Mouse (Mus musculus) forebrain, embryonic 10.5 days (tissue): ENCODE measurements at regions not wholly inside any gene's neighbourhood (a gene's known extent, or its start where the extent isn't known, plus 50 kb on each side); places are given as distances from the start of the nearest gene placed in this dataset.

Source experiments
- DNase-seq: peaks from one replicate; pipeline ENCODE4 v3.0.0-alpha.2; 2017; ENCODE audit warnings: low spot score; ENCODE audit errors: extremely low spot score
- H3K27ac ChIP-seq: fragments of 300-500 bp; sonication (generic); 2 replicates; pipeline ENCODE4 v1.5.1; 2016; ENCODE audit warnings: mild to moderate bottlenecking
- H3K27me3 ChIP-seq: fragments of 300-500 bp; sonication (generic); 2 replicates; pipeline ENCODE4 v1.6.1; 2016; ENCODE audit warnings: mild to moderate bottlenecking; ENCODE audit not compliant: poor library complexity, severe bottlenecking
- H3K36me3 ChIP-seq: fragments of 300-500 bp; sonication (generic); replicated peaks from 2 replicates; pipeline ENCODE4 v1.6.1; 2016; ENCODE audit warnings: mild to moderate bottlenecking, moderate library complexity
- H3K4me1 ChIP-seq: fragments of 300-500 bp; sonication (generic); 2 replicates; pipeline ENCODE4 v1.6.1; 2016
- H3K4me3 ChIP-seq: fragments of 300-500 bp; sonication (generic); 2 replicates; pipeline ENCODE4 v1.5.1; 2016; ENCODE audit warnings: mild to moderate bottlenecking, moderate library complexity
- H3K9me3 ChIP-seq: fragments of 300-500 bp; sonication (generic); 2 replicates; pipeline ENCODE4 v1.6.1; 2016; ENCODE audit warnings: mild to moderate bottlenecking, moderate library complexity
- WGBS: fragments of 180-500 bp; shearing (Covaris S2); methylation state at CpG from one replicate; pipeline ENCODE4 v1.1.7; 2016; 5-methylcytosine and 5-hydroxymethylcytosine counted together

DNA sequence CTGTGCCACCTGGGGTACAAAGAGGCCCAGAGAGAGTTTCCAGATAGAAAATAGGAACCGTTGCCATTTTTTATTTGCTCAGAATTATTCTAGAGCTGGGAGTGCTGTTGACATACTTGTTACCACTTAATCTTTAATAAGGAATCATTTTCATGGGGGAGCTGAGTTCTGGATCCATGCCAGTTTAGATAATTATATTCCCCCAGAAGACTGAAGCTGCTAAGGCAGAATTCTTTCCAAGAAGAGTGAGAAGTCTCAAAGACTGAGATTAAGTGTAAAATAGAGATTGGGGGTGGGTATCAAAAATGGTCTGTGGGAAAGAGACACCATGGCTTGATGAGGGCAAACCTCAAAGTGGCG is 119.5 kb upstream of the Astn2 start:
- H3K27ac ChIP-seq, result 0 out of 2 replicates have a peak overlapping the region, but pooled peaks have one; percentile 44
- H3K9me3 ChIP-seq, result no peaks in the 10 kb centered on the region
- 94% methylated on average over 2 of the region's 2 CpGs for WGBS

DNA sequence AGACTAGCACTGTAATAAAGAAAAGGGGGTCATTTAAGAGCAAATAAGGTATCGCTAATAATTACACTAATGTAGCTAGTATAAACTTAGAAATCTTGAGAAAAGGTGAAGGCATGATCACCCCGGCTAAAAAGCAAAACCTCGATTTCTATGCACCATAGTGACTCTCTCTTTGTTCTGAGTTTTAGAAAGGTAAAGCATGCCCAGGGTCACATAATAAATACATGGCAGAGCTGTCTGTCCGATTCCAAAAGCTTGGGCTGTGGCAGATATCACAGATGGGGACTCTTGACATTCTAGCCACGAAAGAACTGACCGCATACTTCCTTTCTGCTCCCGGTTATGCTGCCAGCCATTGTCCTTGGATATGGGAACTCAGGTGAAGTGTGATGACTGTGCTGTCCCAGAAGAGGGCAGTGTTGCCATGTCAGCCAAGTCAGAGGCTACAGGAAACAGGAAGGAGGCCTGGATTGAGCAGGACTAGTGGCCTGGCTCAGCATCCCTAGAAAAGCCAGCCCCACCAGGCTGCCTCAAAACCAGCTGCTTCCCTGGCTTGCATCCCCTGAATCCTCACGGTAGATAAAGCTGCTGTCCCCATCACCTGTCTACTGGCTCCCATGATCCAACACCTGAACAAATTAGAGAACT is 119.0 kb upstream of the Astn2 start:
- no peaks in the 10 kb centered on the region for H3K27me3 ChIP-seq
- 44% methylated on average over 8 of the region's 8 CpGs for WGBS

More for the DNA sequence above, 119.5 kb upstream of the Astn2 start:
- peaks cover 4% of the 10 kb centered on the region; the same call in 1 of the 2 replicates for H3K4me1 ChIP-seq
- no peak for DNase-seq
- H3K4me3 ChIP-seq, result no peak overlapping the region
- no peaks in the 10 kb centered on the region for H3K36me3 ChIP-seq
- no peaks in the 10 kb centered on the region for H3K27me3 ChIP-seq

DNA sequence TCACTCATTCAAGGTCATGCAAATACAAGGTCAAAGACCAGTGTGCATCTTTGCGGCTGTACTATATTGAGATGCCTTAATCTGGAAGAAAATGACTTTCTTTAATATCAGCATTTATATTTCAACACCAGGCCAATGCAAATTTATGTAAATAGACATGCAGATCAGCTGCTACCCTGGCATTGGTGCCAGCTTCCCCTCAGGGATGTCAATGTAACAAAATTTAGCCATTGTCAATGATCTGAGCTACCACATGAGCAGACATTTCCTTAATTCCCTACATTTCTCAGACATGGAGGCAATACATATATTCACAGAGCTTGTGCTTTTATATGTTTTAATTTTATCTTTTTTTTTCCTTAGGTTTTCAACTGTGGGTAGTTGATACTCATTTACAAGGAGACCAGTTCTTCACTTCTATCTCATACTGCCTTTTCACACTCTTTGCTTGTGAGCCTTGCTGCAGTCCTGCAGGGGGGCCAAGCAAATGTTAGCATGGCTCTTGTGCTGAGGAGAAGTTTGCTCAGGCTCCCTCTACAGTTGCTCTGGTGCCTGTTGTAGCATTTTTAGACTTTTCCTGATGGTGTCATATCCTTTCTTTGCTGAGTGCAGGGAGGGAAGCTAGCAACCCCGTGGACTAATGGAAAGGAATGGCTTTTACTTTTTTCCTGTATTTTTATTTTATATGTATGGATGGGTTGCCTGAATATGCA is 117.8 kb upstream of the Astn2 start:
- Histone ChIP-seq H3K9me3 (no peaks in the 10 kb centered on the region), H3K4me3 (no peak overlapping the region), H3K4me1 (peaks cover 4% of the 10 kb centered on the region; the same call in 1 of the 2 replicates), H3K36me3 (no peaks in the 10 kb centered on the region), H3K27me3 (no peaks in the 10 kb centered on the region), H3K27ac (no peak overlapping the region)
- 81% methylated on average over 2 of the region's 2 CpGs for WGBS
- DNase-seq, result no peak

More for the DNA sequence above, 119.0 kb upstream of the Astn2 start:
- Histone ChIP-seq H3K36me3 (no peaks in the 10 kb centered on the region), H3K9me3 (no peaks in the 10 kb centered on the region), H3K4me3 (no peak overlapping the region), H3K27ac (0 out of 2 replicates have a peak overlapping the region, but pooled peaks have one; percentile 44), H3K4me1 (peaks cover 4% of the 10 kb centered on the region; the same call in 1 of the 2 replicates)
- DNase-seq, result peak; percentile 57

DNA sequence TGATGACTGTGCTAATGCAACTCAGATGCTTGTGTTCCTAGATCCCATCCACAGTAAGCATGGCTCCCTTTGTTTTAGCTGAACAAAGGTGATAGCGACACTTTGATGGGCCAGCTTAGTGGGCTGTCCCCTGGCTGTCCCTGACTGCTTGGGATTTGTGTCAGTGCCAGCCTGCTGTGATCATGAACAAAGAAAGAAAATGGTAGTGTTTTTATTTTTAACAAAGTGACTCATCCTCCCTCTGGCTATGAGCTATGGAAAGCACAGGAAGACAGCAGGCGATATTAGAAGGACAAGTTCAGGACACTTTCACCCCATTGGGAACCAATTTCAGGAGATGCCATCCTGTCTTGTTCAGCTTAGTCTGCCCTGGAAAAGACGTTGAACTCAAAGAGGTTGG is 116.4 kb upstream of the Astn2 start:
- Histone ChIP-seq H3K36me3 (no peaks in the 10 kb centered on the region), H3K27ac (no peak overlapping the region), H3K9me3 (no peaks in the 10 kb centered on the region), H3K4me3 (no peak overlapping the region), H3K27me3 (no peaks in the 10 kb centered on the region), H3K4me1 (peaks cover 4% of the 10 kb centered on the region; the same call in 1 of the 2 replicates)
- WGBS, result 69% methylated on average over 3 of the region's 3 CpGs
- no peak for DNase-seq

DNA sequence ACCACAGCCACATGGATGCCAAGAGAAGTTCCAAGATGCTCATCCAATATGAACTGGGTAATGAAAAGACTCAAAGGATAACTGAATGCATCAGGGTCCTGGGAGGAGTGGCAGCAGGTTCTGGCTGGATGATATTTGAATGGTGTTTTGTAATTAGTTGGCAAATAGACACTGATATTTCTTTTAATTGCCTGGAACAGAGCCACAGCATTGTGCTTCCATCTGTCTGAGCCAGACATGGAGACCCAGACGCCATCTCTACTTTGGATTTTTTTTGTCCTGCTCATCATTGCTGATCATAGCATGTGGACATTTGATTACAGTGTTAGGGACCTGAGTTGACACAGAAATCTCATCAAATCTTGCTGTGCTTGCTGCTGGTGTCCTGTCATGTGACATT is 111.4 kb upstream of the Astn2 start:
- no peaks in the 10 kb centered on the region for H3K36me3 ChIP-seq
- 85% methylated on average over 1 of the region's 1 CpGs for WGBS

DNA sequence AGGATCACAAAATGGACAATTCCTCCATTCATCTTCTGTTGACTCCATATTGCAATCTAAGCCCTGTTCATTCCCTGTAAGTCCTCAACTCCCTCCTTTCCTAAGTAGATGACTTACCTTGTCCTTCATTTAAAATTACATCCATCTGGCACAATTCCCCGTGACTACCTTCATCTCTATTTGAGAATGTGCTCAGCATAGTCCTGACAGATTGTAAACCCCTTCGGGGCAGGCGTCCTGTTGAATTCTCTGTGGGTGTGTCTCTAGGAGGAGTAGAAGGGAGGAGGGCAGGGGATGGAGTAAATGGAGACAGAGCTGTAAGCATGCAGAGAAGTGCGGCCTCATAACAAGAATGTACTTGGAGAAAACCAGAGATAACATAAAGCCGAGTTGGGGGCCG is 79.1 kb upstream of the Astn2 start:
- WGBS, result 88% methylated on average over 6 of the region's 6 CpGs
- H3K36me3 ChIP-seq, result no peaks in the 10 kb centered on the region
- DNase-seq, result no peak
- H3K27me3 ChIP-seq, result no peaks in the 10 kb centered on the region
- no peak overlapping the region for H3K4me3 ChIP-seq
- H3K27ac ChIP-seq, result no peak overlapping the region
- no peaks in the 10 kb centered on the region for H3K9me3 ChIP-seq
- no peaks in the 10 kb centered on the region for H3K4me1 ChIP-seq

More for the DNA sequence above, 111.4 kb upstream of the Astn2 start:
- H3K4me3 ChIP-seq, result no peak overlapping the region
- no peak overlapping the region for H3K27ac ChIP-seq
- no peaks in the 10 kb centered on the region for H3K27me3 ChIP-seq
- no peak for DNase-seq
- no peaks in the 10 kb centered on the region for H3K9me3 ChIP-seq
- H3K4me1 ChIP-seq, result no peaks in the 10 kb centered on the region

DNA sequence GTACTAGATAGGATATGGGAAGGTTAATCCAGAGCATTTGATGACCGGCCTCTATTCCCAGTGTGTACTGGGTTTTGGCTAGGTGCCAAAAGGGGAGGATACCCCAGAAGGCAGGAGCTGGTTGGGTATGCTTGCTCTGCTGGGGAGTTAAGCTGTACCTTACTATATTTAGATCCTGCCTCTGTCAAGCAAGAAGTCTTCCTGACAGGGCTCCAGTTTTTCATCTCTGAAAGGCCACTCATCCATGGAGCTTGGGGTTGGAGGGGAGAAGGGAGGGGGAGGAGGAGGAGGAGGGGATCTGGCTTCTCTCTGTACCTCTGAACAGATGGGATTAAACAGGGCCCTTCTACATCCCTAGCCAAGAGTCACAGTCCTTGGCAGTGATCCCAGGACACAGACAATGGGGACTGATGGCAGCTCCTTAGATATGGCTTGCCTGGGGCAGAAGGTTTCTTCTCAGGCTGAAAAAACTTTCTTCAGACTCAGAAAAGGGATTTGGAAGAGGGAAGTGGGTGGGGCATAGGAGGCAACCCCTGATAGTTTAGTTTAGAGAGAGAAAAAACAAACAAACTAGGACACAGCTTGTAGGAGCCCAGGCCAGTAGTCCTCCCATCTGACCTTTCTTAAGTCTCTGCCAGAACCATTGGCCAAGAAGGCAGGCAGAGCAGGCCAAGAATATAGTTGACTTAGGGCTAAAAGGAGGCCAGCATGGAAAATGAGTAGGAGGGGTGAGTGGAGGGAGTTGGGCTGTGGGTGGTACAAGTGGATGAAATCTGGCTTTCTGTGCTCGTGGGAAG is 78.3 kb upstream of the Astn2 start:
- H3K27ac ChIP-seq, result no peak overlapping the region

DNA sequence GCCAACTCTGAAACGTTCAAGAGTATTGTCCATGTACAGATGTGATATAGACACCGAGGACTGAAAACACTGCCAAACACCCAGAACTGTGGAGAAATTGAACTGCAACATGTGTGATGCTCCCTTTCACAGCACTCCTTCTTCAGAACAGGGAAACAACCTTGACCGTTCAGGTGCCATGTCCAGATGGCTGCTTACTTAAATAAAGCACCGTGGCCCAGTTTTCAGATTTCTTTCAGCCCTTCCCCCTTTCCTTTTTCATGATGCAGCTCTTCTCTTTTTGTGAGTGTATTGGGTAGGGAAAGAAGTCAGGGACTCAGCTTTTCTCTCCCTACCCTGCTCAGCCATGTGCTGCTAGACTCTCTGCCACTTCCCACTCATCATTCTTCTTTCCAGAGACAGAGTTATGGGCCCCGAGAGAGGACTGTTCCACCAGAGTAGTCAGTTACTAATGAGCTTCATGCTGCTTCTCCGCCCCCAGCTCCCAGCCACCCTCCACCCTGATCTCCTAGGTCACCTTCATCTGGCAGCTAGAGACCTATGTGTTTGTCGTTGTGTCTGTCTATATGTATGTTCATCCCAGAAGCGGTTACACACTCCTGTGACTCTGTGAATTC is 74.3 kb upstream of the Astn2 start:
- Histone ChIP-seq H3K27ac (no peak overlapping the region), H3K36me3 (no peaks in the 10 kb centered on the region), H3K27me3 (no peaks in the 10 kb centered on the region), H3K9me3 (no peaks in the 10 kb centered on the region), H3K4me1 (no peaks in the 10 kb centered on the region), H3K4me3 (no peak overlapping the region)
- 91% methylated on average over 8 of the region's 8 CpGs for WGBS
- no peak for DNase-seq

More for the DNA sequence above, 78.3 kb upstream of the Astn2 start:
- Histone ChIP-seq H3K36me3 (no peaks in the 10 kb centered on the region), H3K4me1 (no peaks in the 10 kb centered on the region), H3K4me3 (no peak overlapping the region), H3K27me3 (no peaks in the 10 kb centered on the region), H3K9me3 (no peaks in the 10 kb centered on the region)
- DNase-seq, result no peak
- 79% methylated on average over 2 of the region's 2 CpGs for WGBS
